Mouse (Mus musculus) neural tube, embryonic 13.5 days (tissue): ENCODE measurements around the gene Lnx2. TPM values are rescaled to one million over a fixed set of nuclear protein-coding genes. Genes with fewer than 3 reads are reported as not detected.

Experiments
- ATAC-seq: fragments of 200-750 bp; cut with Nextera tagmentation; 2 replicates; pipeline ENCODE4 v1.8.0; 2017; ENCODE audit warnings: low read depth, mild to moderate bottlenecking, moderate TSS enrichment, moderate library complexity
- H3K27ac ChIP-seq: fragments of 300-500 bp; sonication (generic); replicated peaks from 2 replicates; pipeline ENCODE4 v1.5.1; 2015; ENCODE audit warnings: moderate library complexity, mild to moderate bottlenecking, inconsistent platforms
- H3K27me3 ChIP-seq: fragments of 300-500 bp; sonication (generic); 2 replicates; pipeline ENCODE4 v1.6.1; 2015; ENCODE audit warnings: mild to moderate bottlenecking, inconsistent platforms
- H3K36me3 ChIP-seq: fragments of 300-500 bp; sonication (generic); 2 replicates; pipeline ENCODE4 v1.6.1; 2015; ENCODE audit warnings: mild to moderate bottlenecking, inconsistent platforms
- H3K4me1 ChIP-seq: fragments of 300-500 bp; sonication (generic); replicated peaks from 2 replicates; pipeline ENCODE4 v1.6.1; 2015; ENCODE audit warnings: inconsistent platforms
- H3K4me2 ChIP-seq: fragments of 300-500 bp; sonication (generic); 2 replicates; pipeline ENCODE4 v1.6.1; 2015; ENCODE audit warnings: inconsistent platforms, mild to moderate bottlenecking, moderate library complexity
- H3K4me3 ChIP-seq: fragments of 300-500 bp; sonication (generic); 2 replicates; pipeline ENCODE4 v1.5.1; 2015; ENCODE audit warnings: mild to moderate bottlenecking, inconsistent platforms
- H3K9ac ChIP-seq: fragments of 300-500 bp; sonication (generic); 2 replicates; pipeline ENCODE4 v1.6.1; 2015; ENCODE audit warnings: moderate library complexity, mild to moderate bottlenecking, inconsistent platforms
- H3K9me3 ChIP-seq: fragments of 300-500 bp; sonication (generic); 2 replicates; pipeline ENCODE4 v1.6.1; 2016; ENCODE audit warnings: inconsistent platforms
- WGBS: fragments of 180-500 bp; shearing (Covaris S2); methylation state at CpG from one replicate; pipeline ENCODE4 v1.1.7; 2015; 5-methylcytosine and 5-hydroxymethylcytosine counted together
- polyA plus RNA-seq: library from polyadenylated mRNA; unstranded; fragments of >200 nt; fragmentation: Nextera tagmentation; extraction: Ambion mirVana; gene quantifications from 2 replicates; pipeline ENCODE4 v1.2.1, GENCODE M21; 2015

The Lnx2 gene
- polyA plus RNA-seq, 1 experiment from 2014 or later: 7.4 TPM

GRCm38 (mm10) chr5:147045311-147045710 is 31.1 kb downstream of the Lnx2 start:
- Histone ChIP-seq H3K36me3 (no peaks in the 10 kb centered on the region), H3K4me1 (peaks cover 52% of the 10 kb centered on the region), H3K9me3 (no peaks in the 10 kb centered on the region), H3K27ac (no peak overlapping the region), H3K4me2 (no peak overlapping the region), H3K27me3 (no peaks in the 10 kb centered on the region), H3K4me3 (no peak overlapping the region), H3K9ac (no peak overlapping the region)
- WGBS: 71% methylated on average over 10 of the region's 11 CpGs
- no peak for ATAC-seq

- Histone ChIP-seq H3K9me3 (no peaks in the 10 kb centered on the region), H3K4me1 (peaks cover 48% of the 10 kb centered on the region), H3K27ac (peak overlapping the region; percentile 72), H3K27me3 (no peaks in the 10 kb centered on the region), H3K4me2 (no peak overlapping the region), H3K9ac (0 out of 2 replicates have a peak overlapping the region, but pooled peaks have one; percentile 31), H3K36me3 (no peaks in the 10 kb centered on the region), H3K4me3 (no peak overlapping the region)
- 44% methylated on average over 15 of the region's 15 CpGs for WGBS
- 0 out of 2 replicates have a peak, but pooled peaks have one; percentile 21 for ATAC-seq
Observed at GRCm38 (mm10) chr5:147043240-147043844, 33.0 kb downstream of the Lnx2 start.

GRCm38 (mm10) chr5:147041965-147042937 is 34.1 kb downstream of the Lnx2 start:
- peak overlapping the region; percentile 72 for H3K27ac ChIP-seq
- no peaks in the 10 kb centered on the region for H3K36me3 ChIP-seq
- 0 out of 2 replicates have a peak overlapping the region, but pooled peaks have one; percentile 9 for H3K4me2 ChIP-seq
- peaks cover 48% of the 10 kb centered on the region for H3K4me1 ChIP-seq
- no peaks in the 10 kb centered on the region for H3K27me3 ChIP-seq
- no peaks in the 10 kb centered on the region for H3K9me3 ChIP-seq
- peak; percentile 57 for ATAC-seq
- H3K4me3 ChIP-seq: no peak overlapping the region
- 54% methylated on average over 40 of the region's 40 CpGs for WGBS
- 0 out of 2 replicates have a peak overlapping the region, but pooled peaks have one; percentile 10 for H3K9ac ChIP-seq

GRCm38 (mm10) chr5:147039394-147039793 is 37.0 kb downstream of the Lnx2 start:
- Histone ChIP-seq H3K27me3 (no peaks in the 10 kb centered on the region), H3K4me1 (peaks cover 34% of the 10 kb centered on the region), H3K9ac (no peak overlapping the region), H3K9me3 (no peaks in the 10 kb centered on the region), H3K4me2 (no peak overlapping the region), H3K27ac (no peak overlapping the region), H3K36me3 (no peaks in the 10 kb centered on the region), H3K4me3 (no peak overlapping the region)
- no peak for ATAC-seq
- 78% methylated on average over 5 of the region's 5 CpGs for WGBS

GRCm38 (mm10) chr5:147037601-147038000 is 38.8 kb downstream of the Lnx2 start:
- H3K36me3 ChIP-seq: 0 out of 2 replicates have a peak, but pooled peaks cover 6% of the 10 kb centered on the region
- no peak for ATAC-seq
- peaks cover 16% of the 10 kb centered on the region for H3K4me1 ChIP-seq
- H3K4me3 ChIP-seq: no peak overlapping the region
- H3K9ac ChIP-seq: no peak overlapping the region
- H3K27ac ChIP-seq: no peak overlapping the region
- H3K4me2 ChIP-seq: no peak overlapping the region
- 61% methylated on average over 3 of the region's 3 CpGs for WGBS
- no peaks in the 10 kb centered on the region for H3K9me3 ChIP-seq
- H3K27me3 ChIP-seq: no peaks in the 10 kb centered on the region

GRCm38 (mm10) chr5:147036661-147037060 is 39.7 kb downstream of the Lnx2 start:
- Histone ChIP-seq H3K9me3 (no peaks in the 10 kb centered on the region), H3K9ac (no peak overlapping the region), H3K4me1 (peaks cover 7% of the 10 kb centered on the region; the same call in 1 of the 2 replicates), H3K27ac (no peak overlapping the region), H3K27me3 (no peaks in the 10 kb centered on the region), H3K36me3 (peaks cover 11% of the 10 kb centered on the region), H3K4me2 (no peak overlapping the region), H3K4me3 (no peak overlapping the region)
- no peak for ATAC-seq
- 90% methylated on average over 5 of the region's 5 CpGs for WGBS

- H3K27ac ChIP-seq: 0 out of 2 replicates have a peak overlapping the region, but pooled peaks have one; percentile 18
- peaks cover 7% of the 10 kb centered on the region; the same call in 1 of the 2 replicates for H3K4me1 ChIP-seq
- peaks cover 11% of the 10 kb centered on the region for H3K36me3 ChIP-seq
- H3K4me3 ChIP-seq: no peak overlapping the region
- H3K9me3 ChIP-seq: no peaks in the 10 kb centered on the region
- no peak overlapping the region for H3K4me2 ChIP-seq
- H3K9ac ChIP-seq: no peak overlapping the region
- H3K27me3 ChIP-seq: no peaks in the 10 kb centered on the region
- no peak for ATAC-seq
- WGBS: 85% methylated on average over 10 of the region's 10 CpGs
Observed at GRCm38 (mm10) chr5:147036028-147036427, 40.4 kb downstream of the Lnx2 start.

- Histone ChIP-seq H3K27me3 (no peaks in the 10 kb centered on the region), H3K4me3 (no peak overlapping the region), H3K36me3 (peaks cover 11% of the 10 kb centered on the region), H3K4me1 (peaks cover 4% of the 10 kb centered on the region; the same call in 1 of the 2 replicates), H3K9ac (no peak overlapping the region), H3K4me2 (no peak overlapping the region), H3K27ac (no peak overlapping the region), H3K9me3 (no peaks in the 10 kb centered on the region)
- 87% methylated on average over 6 of the region's 6 CpGs for WGBS
- ATAC-seq: no peak
Observed at GRCm38 (mm10) chr5:147035301-147035700, 41.1 kb downstream of the Lnx2 start.

- Histone ChIP-seq H3K36me3 (peaks cover 11% of the 10 kb centered on the region), H3K4me1 (no peaks in the 10 kb centered on the region; the same call in 1 of the 2 replicates), H3K27ac (no peak overlapping the region), H3K27me3 (no peaks in the 10 kb centered on the region), H3K9me3 (no peaks in the 10 kb centered on the region), H3K4me2 (no peak overlapping the region), H3K9ac (no peak overlapping the region), H3K4me3 (no peak overlapping the region)
- ATAC-seq: no peak
- 49% methylated on average over 12 of the region's 12 CpGs for WGBS
Observed at GRCm38 (mm10) chr5:147034283-147034682, 42.1 kb downstream of the Lnx2 start.

- H3K36me3 ChIP-seq: peaks cover 11% of the 10 kb centered on the region
- no peak overlapping the region for H3K4me2 ChIP-seq
- no peak overlapping the region for H3K4me3 ChIP-seq
- H3K27ac ChIP-seq: no peak overlapping the region
- H3K9ac ChIP-seq: no peak overlapping the region
- no peak for ATAC-seq
- H3K27me3 ChIP-seq: no peaks in the 10 kb centered on the region
- H3K9me3 ChIP-seq: no peaks in the 10 kb centered on the region
- 93% methylated on average over 13 of the region's 13 CpGs for WGBS
- H3K4me1 ChIP-seq: no peaks in the 10 kb centered on the region; the same call in 1 of the 2 replicates
Observed at GRCm38 (mm10) chr5:147033155-147033554, 43.2 kb downstream of the Lnx2 start.

- H3K9ac ChIP-seq: no peak overlapping the region
- no peak overlapping the region for H3K27ac ChIP-seq
- no peaks in the 10 kb centered on the region; the same call in 1 of the 2 replicates for H3K4me1 ChIP-seq
- H3K4me2 ChIP-seq: no peak overlapping the region
- WGBS: 81% methylated on average over 14 of the region's 14 CpGs
- H3K4me3 ChIP-seq: no peak overlapping the region
- no peaks in the 10 kb centered on the region for H3K27me3 ChIP-seq
- peaks cover 11% of the 10 kb centered on the region for H3K36me3 ChIP-seq
- H3K9me3 ChIP-seq: no peaks in the 10 kb centered on the region
- ATAC-seq: no peak
Observed at GRCm38 (mm10) chr5:147031281-147031680, 45.1 kb downstream of the Lnx2 start.
